Mouse (Mus musculus): ENCODE measurements around the gene Ppp6r3.

- no peak for TF ChIP-seq POLR2A (IDR thresholded peaks at IDR 0.05; ENCODE audit: insufficient read depth, low read length)
- no peak for TF ChIP-seq CTCF (IDR thresholded peaks at IDR 0.05; ENCODE audit: low read depth, low read length)
- TF ChIP-seq EP300 (IDR thresholded peaks at IDR 0.05; ENCODE audit: insufficient read depth, low read depth, low read length) = no peak
Measured at GRCm38 (mm10) chr19:3564309-3564708, 11.2 kb downstream of the Ppp6r3 start.

Data from ES-Bruce4 (cell line).